Mouse (Mus musculus): ENCODE results near the gene Gh.

Gh gene

DNA sequence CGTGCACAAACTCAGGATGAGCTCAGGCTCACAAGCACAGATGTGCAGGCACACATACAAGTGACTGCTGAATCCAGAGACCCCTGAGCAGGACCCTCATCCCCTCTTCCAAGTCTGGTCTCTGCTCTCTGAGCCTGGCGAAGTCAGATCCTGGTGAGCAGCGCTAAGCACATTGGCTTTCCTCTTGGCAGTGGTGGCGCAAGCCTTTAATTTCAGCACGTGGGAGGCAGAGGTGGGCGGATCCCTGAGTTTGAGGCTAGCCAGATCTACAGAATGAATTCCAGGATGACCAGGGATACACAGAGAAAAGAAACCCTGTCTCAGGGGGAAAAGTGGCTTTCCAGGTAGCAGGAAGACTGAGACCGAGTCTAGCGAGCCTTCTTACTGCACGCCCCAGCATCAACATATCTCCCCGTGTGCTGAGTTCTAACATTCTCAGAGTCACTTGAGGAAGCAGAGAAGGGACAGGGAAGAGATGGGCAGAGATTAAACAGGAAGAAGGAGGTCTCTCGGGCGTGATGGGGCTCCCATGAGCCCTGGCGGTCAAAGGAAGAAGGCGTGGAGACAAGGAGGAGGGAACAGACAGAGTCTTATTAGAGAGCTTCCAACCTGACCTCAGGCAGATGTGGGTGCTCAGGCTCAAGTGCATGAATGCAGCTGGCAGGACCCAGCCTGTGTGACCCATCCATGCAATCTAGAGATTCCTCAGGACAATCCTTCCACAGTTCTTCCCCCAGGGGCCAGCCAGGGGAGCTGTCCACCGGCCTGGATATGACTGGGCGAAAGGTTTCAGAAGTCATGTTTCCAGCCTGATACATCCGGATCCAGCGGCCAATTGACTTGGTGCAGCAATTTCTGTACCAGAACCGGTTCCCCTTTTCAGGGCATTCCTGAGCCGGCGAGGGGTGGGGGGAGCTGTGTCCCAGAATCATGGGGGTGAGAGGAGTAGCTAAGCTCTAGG, 17.0 kb upstream of the Gh start:
- no peak overlapping the region; the same call in 1 of the 2 replicates for H3K4me3 ChIP-seq (replicated peaks; ENCODE audit: low read length)
- H3K27me3 ChIP-seq (ENCODE audit: insufficient read depth, low read length): peaks cover 53% of the 10 kb centered on the region
- TF ChIP-seq CTCF (conservative IDR thresholded peaks at IDR 0.05; ENCODE audit: low read length): no peak
- H3K36me3 ChIP-seq (ENCODE audit: insufficient read depth, low read length): no peaks in the 10 kb centered on the region
- H3K4me1 ChIP-seq (replicated peaks; ENCODE audit: low read depth, low read length): peaks cover 28% of the 10 kb centered on the region
- no peaks in the 10 kb centered on the region for H3K9me3 ChIP-seq (ENCODE audit: low read length)

DNA sequence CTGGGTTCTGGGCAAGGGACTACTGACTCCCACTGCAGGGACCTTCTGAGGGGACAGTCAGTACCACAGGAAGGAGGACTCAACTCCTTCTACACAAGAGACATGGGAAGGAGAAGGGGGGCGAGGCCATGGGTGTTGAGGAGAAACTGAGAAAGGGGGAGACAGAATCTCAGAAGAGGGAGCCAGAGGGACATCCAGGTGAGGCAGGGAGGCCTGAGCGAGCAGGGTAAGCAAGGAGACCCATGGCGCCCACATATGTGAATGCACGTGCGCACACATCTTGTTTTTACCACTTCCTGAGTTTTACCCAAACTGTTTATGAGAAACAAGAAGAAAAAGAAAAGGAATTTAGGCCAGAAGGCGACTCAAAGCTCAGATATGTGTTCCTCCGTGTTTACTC, 16.1 kb upstream of the Gh start:
- Histone ChIP-seq H3K27me3 (ENCODE audit: insufficient read depth, low read length) (peaks cover 49% of the 10 kb centered on the region), H3K4me1 (replicated peaks; ENCODE audit: low read depth, low read length) (peaks cover 37% of the 10 kb centered on the region), H3K4me3 (replicated peaks; ENCODE audit: low read length) (no peak overlapping the region), H3K36me3 (ENCODE audit: insufficient read depth, low read length) (no peaks in the 10 kb centered on the region), H3K9me3 (ENCODE audit: low read length) (no peaks in the 10 kb centered on the region)
- TF ChIP-seq NANOG (IDR thresholded peaks at IDR 0.05; ENCODE audit: borderline replicate concordance, low read length): no peak

- no peak for TF ChIP-seq POU5F1 (IDR thresholded peaks at IDR 0.05; ENCODE audit: borderline replicate concordance, low read length)
- TF ChIP-seq NANOG (IDR thresholded peaks at IDR 0.05; ENCODE audit: borderline replicate concordance, low read length): no peak
- no peak for TF ChIP-seq CTCF (conservative IDR thresholded peaks at IDR 0.05; ENCODE audit: low read length)
- H3K27me3 ChIP-seq (ENCODE audit: insufficient read depth, low read length): peaks cover 44% of the 10 kb centered on the region
- H3K36me3 ChIP-seq (ENCODE audit: insufficient read depth, low read length): no peaks in the 10 kb centered on the region
- H3K4me1 ChIP-seq (replicated peaks; ENCODE audit: low read depth, low read length): peaks cover 38% of the 10 kb centered on the region
- H3K4me3 ChIP-seq (replicated peaks; ENCODE audit: low read length): no peak overlapping the region
- no peaks in the 10 kb centered on the region for H3K9me3 ChIP-seq (ENCODE audit: low read length)
These were observed 14.8 kb upstream of the Gh start for GRCm38 (mm10) chr11:106316416-106316815.

- Histone ChIP-seq H3K27me3 (ENCODE audit: insufficient read depth, low read length) (peaks cover 35% of the 10 kb centered on the region), H3K36me3 (ENCODE audit: insufficient read depth, low read length) (no peaks in the 10 kb centered on the region), H3K9me3 (ENCODE audit: low read length) (no peaks in the 10 kb centered on the region), H3K4me1 (replicated peaks; ENCODE audit: low read depth, low read length) (peaks cover 42% of the 10 kb centered on the region), H3K4me3 (replicated peaks; ENCODE audit: low read length) (peak within 1 kb of the TSS; percentile 2; the same call in 1 of the 2 replicates)
- TF ChIP-seq POU5F1 (IDR thresholded peaks at IDR 0.05; ENCODE audit: borderline replicate concordance, low read length) (no peak), NANOG (IDR thresholded peaks at IDR 0.05; ENCODE audit: borderline replicate concordance, low read length) (no peak), CTCF (conservative IDR thresholded peaks at IDR 0.05; ENCODE audit: low read length) (no peak)
These were observed 12.7 kb upstream of the Gh start, which contains the start of gene Cd79b for GRCm38 (mm10) chr11:106314333-106314812. Cd79b (minus strand) TSS chr11:106314762.

- H3K4me1 ChIP-seq (replicated peaks; ENCODE audit: low read depth, low read length): peaks cover 34% of the 10 kb centered on the region
- H3K9me3 ChIP-seq (ENCODE audit: low read length): no peaks in the 10 kb centered on the region
- no peaks in the 10 kb centered on the region for H3K36me3 ChIP-seq (ENCODE audit: insufficient read depth, low read length)
- H3K27me3 ChIP-seq (ENCODE audit: insufficient read depth, low read length): peaks cover 27% of the 10 kb centered on the region
- TF ChIP-seq NANOG (IDR thresholded peaks at IDR 0.05; ENCODE audit: borderline replicate concordance, low read length) (no peak), CTCF (conservative IDR thresholded peaks at IDR 0.05; ENCODE audit: low read length) (no peak), POU5F1 (IDR thresholded peaks at IDR 0.05; ENCODE audit: borderline replicate concordance, low read length) (no peak)
- H3K4me3 ChIP-seq (replicated peaks; ENCODE audit: low read length): peak overlapping the region; percentile 2; the same call in 1 of the 2 replicates
These were observed 11.9 kb upstream of the Gh start for GRCm38 (mm10) chr11:106313533-106313932.

GRCm38 (mm10) chr11:106310123-106310522, 8.5 kb upstream of the Gh start:
- peak overlapping the region; percentile 35; the same call in 1 of the 2 replicates for H3K4me3 ChIP-seq (replicated peaks; ENCODE audit: low read length)
- peaks cover 38% of the 10 kb centered on the region for H3K4me1 ChIP-seq (replicated peaks; ENCODE audit: low read depth, low read length)
- H3K9me3 ChIP-seq (ENCODE audit: low read length): no peaks in the 10 kb centered on the region
- H3K27me3 ChIP-seq (ENCODE audit: insufficient read depth, low read length): peaks cover 5% of the 10 kb centered on the region
- TF ChIP-seq NANOG (IDR thresholded peaks at IDR 0.05; ENCODE audit: borderline replicate concordance, low read length): no peak
- no peaks in the 10 kb centered on the region for H3K36me3 ChIP-seq (ENCODE audit: insufficient read depth, low read length)

- H3K9me3 ChIP-seq (ENCODE audit: low read length): no peaks in the 10 kb centered on the region
- H3K4me1 ChIP-seq (replicated peaks; ENCODE audit: low read depth, low read length): peaks cover 22% of the 10 kb centered on the region
- TF ChIP-seq CTCF (conservative IDR thresholded peaks at IDR 0.05; ENCODE audit: low read length) (no peak), NANOG (IDR thresholded peaks at IDR 0.05; ENCODE audit: borderline replicate concordance, low read length) (no peak), POU5F1 (IDR thresholded peaks at IDR 0.05; ENCODE audit: borderline replicate concordance, low read length) (no peak)
- H3K36me3 ChIP-seq (ENCODE audit: insufficient read depth, low read length): no peaks in the 10 kb centered on the region
- no peak overlapping the region for H3K4me3 ChIP-seq (replicated peaks; ENCODE audit: low read length)
- H3K27me3 ChIP-seq (ENCODE audit: insufficient read depth, low read length): peaks cover 3% of the 10 kb centered on the region; the same call in 1 of the 2 replicates
These were observed 6.5 kb upstream of the Gh start for GRCm38 (mm10) chr11:106308162-106308561.

- H3K4me3 ChIP-seq (replicated peaks; ENCODE audit: low read length): no peak overlapping the region
- H3K27me3 ChIP-seq (ENCODE audit: insufficient read depth, low read length): peaks cover 3% of the 10 kb centered on the region; the same call in 1 of the 2 replicates
These were observed 5.8 kb upstream of the Gh start for GRCm38 (mm10) chr11:106307432-106307831.

More at GRCm38 (mm10) chr11:106307432-106307831, 5.8 kb upstream of the Gh start:
- peaks cover 18% of the 10 kb centered on the region for H3K4me1 ChIP-seq (replicated peaks; ENCODE audit: low read depth, low read length)
- H3K36me3 ChIP-seq (ENCODE audit: insufficient read depth, low read length): no peaks in the 10 kb centered on the region
- no peak for TF ChIP-seq CTCF (conservative IDR thresholded peaks at IDR 0.05; ENCODE audit: low read length)
- no peak for TF ChIP-seq NANOG (IDR thresholded peaks at IDR 0.05; ENCODE audit: borderline replicate concordance, low read length)
- no peak for TF ChIP-seq POU5F1 (IDR thresholded peaks at IDR 0.05; ENCODE audit: borderline replicate concordance, low read length)
- H3K9me3 ChIP-seq (ENCODE audit: low read length): no peaks in the 10 kb centered on the region
